Mouse (Mus musculus): ENCODE measurements around the gene Exosc8.

DNA sequence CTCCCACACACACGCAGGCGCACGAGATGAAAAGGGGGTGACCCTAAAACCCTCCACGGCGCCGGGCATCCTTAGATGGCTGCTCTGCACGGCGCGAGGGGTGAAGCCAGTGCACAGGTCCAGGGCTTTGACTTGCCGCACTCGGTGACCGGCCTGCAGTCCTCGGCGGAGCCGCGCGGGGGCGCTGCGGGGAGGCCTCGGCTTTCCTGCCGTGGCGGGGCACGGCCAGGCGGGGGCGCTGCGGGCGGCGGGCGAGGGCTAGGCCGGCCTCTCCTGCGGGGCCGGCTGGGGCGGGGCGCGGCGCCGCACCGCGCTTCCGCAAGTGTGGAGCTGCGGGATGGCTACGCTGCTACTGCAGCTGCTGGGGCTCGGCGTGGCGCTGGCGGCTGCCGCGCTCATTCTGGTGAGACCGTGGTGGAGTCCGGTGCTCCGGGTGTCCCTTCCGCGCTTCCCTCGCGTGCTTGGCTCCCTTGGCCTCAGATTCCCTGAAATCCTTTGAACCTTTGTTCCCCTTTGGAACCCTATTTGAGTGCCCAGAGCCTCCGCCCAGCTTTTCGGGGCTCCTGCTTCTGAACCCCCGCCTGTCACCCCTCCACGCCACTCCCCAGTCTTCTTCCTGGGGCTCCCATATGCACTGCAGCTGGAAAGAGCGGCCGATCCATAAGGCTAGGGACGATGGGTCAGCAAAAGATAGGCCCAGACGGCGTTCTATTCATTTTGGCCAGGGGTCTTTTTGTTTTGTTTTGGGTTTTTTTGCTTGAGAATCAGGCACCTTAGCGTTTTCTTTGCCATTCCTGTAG lies at the start of gene Exosc8, which contains the start of gene Alg5:
- TF ChIP-seq CTCF (IDR thresholded peaks at IDR 0.05; ENCODE audit: control insufficient read depth, insufficient read depth, insufficient replicate concordance, low read depth, low read length) (peak; percentile 99), POLR2A (IDR thresholded peaks at IDR 0.05; ENCODE audit: control insufficient read depth, low read depth, low read length) (peak; percentile 56; the same call in 1 of the 2 replicates)

Data from testis, adult 2 months (tissue).